Mouse (Mus musculus): ENCODE data around the gene Pcid2. TPM values are rescaled to one million over a fixed set of nuclear protein-coding genes. Genes with fewer than 3 reads are reported as not detected.
"Not testable (repeated sequence)": the region's sequence is repeated elsewhere in the genome, so short reads cannot be mapped to it uniquely, and the experiment has no call there.

Pcid2 gene
- polyA plus RNA-seq (2014; fragmentation: Nextera tagmentation; extraction: Ambion mirVana), result 51.5 and 58.3 TPM in 2 replicates

GRCm38 (mm10) chr8:13105087-13105881 is at the start of gene Pcid2, which contains the start of gene Cul4a:
Gene Pcid2 (minus strand): TSS chr8:13105459.
Gene Cul4a (plus strand): TSS chr8:13105621.
- H3K4me2 ChIP-seq, result peak within 1 kb of the TSS; percentile 67
- H3K4me1 ChIP-seq (ENCODE audit: control insufficient read depth, insufficient read depth, low read length), result peaks cover 14% of the 10 kb centered on the region
- no peaks in the 10 kb centered on the region for H3K36me3 ChIP-seq (ENCODE audit: control insufficient read depth, insufficient read depth, low read length)
- H3K9ac ChIP-seq (ENCODE audit: low read length), result peak within 1 kb of the TSS; percentile 94
- ATAC-seq (ENCODE audit: low FRiP score) (peak; percentile 97), DNase-seq (ENCODE audit: low spot score, missing footprints) (peak; percentile 99)
- H3K27ac ChIP-seq (ENCODE audit: low read depth, low read length), result peak within 1 kb of the TSS; percentile 56
- H3K27me3 ChIP-seq (ENCODE audit: control insufficient read depth, insufficient read depth, low read length), result no peaks in the 10 kb centered on the region
- WGBS, result under 1% methylated on average over 78 of the region's 87 CpGs
- H3K4me3 ChIP-seq (ENCODE audit: low read depth, low read length), result peak within 1 kb of the TSS; percentile 96
- no peaks in the 10 kb centered on the region for H3K9me3 ChIP-seq (ENCODE audit: control insufficient read depth, low read length)

- DNase-seq (ENCODE audit: low spot score, missing footprints), result peak; percentile 69
- no peaks in the 10 kb centered on the region for H3K36me3 ChIP-seq (ENCODE audit: control insufficient read depth, insufficient read depth, low read length)
- peaks cover 3% of the 10 kb centered on the region; the same call in 1 of the 2 replicates for H3K4me1 ChIP-seq (ENCODE audit: control insufficient read depth, insufficient read depth, low read length)
- H3K27ac ChIP-seq (ENCODE audit: low read depth, low read length), result no peak overlapping the region
- 83% methylated on average over 9 of the region's 9 CpGs for WGBS
- no peak overlapping the region for H3K4me3 ChIP-seq (ENCODE audit: low read depth, low read length)
- H3K4me2 ChIP-seq, result no peak overlapping the region
- H3K27me3 ChIP-seq (ENCODE audit: control insufficient read depth, insufficient read depth, low read length), result no peaks in the 10 kb centered on the region
- H3K9ac ChIP-seq (ENCODE audit: low read length), result no peak overlapping the region
- no peaks in the 10 kb centered on the region for H3K9me3 ChIP-seq (ENCODE audit: control insufficient read depth, low read length)
- no peak for ATAC-seq (ENCODE audit: low FRiP score)
Observed at GRCm38 (mm10) chr8:13154099-13154498, 48.8 kb upstream of the Pcid2 start.

- DNase-seq (ENCODE audit: low spot score, missing footprints), result peak; percentile 53
- 85% methylated on average over 2 of the region's 2 CpGs for WGBS
Observed at GRCm38 (mm10) chr8:13150929-13151328, 45.7 kb upstream of the Pcid2 start.

GRCm38 (mm10) chr8:13149866-13150265 is 44.6 kb upstream of the Pcid2 start:
- Histone ChIP-seq H3K9me3 (ENCODE audit: control insufficient read depth, low read length) (no peaks in the 10 kb centered on the region), H3K27ac (ENCODE audit: low read depth, low read length) (no peak overlapping the region), H3K4me3 (ENCODE audit: low read depth, low read length) (no peak overlapping the region), H3K27me3 (ENCODE audit: control insufficient read depth, insufficient read depth, low read length) (no peaks in the 10 kb centered on the region), H3K4me2 (no peak overlapping the region), H3K4me1 (ENCODE audit: control insufficient read depth, insufficient read depth, low read length) (no peaks in the 10 kb centered on the region), H3K36me3 (ENCODE audit: control insufficient read depth, insufficient read depth, low read length) (peaks cover 6% of the 10 kb centered on the region; the same call in 1 of the 2 replicates), H3K9ac (ENCODE audit: low read length) (no peak overlapping the region)
- 69% methylated on average over 5 of the region's 5 CpGs for WGBS
- ATAC-seq (ENCODE audit: low FRiP score) (no peak), DNase-seq (ENCODE audit: low spot score, missing footprints) (peak; percentile 61)

More at GRCm38 (mm10) chr8:13150929-13151328, 45.7 kb upstream of the Pcid2 start:
- ATAC-seq (ENCODE audit: low FRiP score), result no peak
- no peak overlapping the region for H3K4me2 ChIP-seq
- H3K9me3 ChIP-seq (ENCODE audit: control insufficient read depth, low read length), result no peaks in the 10 kb centered on the region
- peaks cover 2% of the 10 kb centered on the region; the same call in 1 of the 2 replicates for H3K36me3 ChIP-seq (ENCODE audit: control insufficient read depth, insufficient read depth, low read length)
- no peak overlapping the region for H3K4me3 ChIP-seq (ENCODE audit: low read depth, low read length)
- no peaks in the 10 kb centered on the region for H3K4me1 ChIP-seq (ENCODE audit: control insufficient read depth, insufficient read depth, low read length)
- H3K27me3 ChIP-seq (ENCODE audit: control insufficient read depth, insufficient read depth, low read length), result no peaks in the 10 kb centered on the region
- H3K9ac ChIP-seq (ENCODE audit: low read length), result no peak overlapping the region
- no peak overlapping the region for H3K27ac ChIP-seq (ENCODE audit: low read depth, low read length)

GRCm38 (mm10) chr8:13149287-13149686 is 44.0 kb upstream of the Pcid2 start:
- H3K9me3 ChIP-seq (ENCODE audit: control insufficient read depth, low read length), result no peaks in the 10 kb centered on the region
- H3K4me2 ChIP-seq, result no peak overlapping the region
- H3K36me3 ChIP-seq (ENCODE audit: control insufficient read depth, insufficient read depth, low read length), result peaks cover 10% of the 10 kb centered on the region
- H3K27ac ChIP-seq (ENCODE audit: low read depth, low read length), result no peak overlapping the region
- H3K9ac ChIP-seq (ENCODE audit: low read length), result no peak overlapping the region
- no peak overlapping the region for H3K4me3 ChIP-seq (ENCODE audit: low read depth, low read length)
- DNase-seq (ENCODE audit: low spot score, missing footprints), result peak; percentile 78
- H3K27me3 ChIP-seq (ENCODE audit: control insufficient read depth, insufficient read depth, low read length), result no peaks in the 10 kb centered on the region
- 90% methylated on average over 2 of the region's 2 CpGs for WGBS
- H3K4me1 ChIP-seq (ENCODE audit: control insufficient read depth, insufficient read depth, low read length), result no peaks in the 10 kb centered on the region
- ATAC-seq (ENCODE audit: low FRiP score), result no peak

GRCm38 (mm10) chr8:13148476-13148875 is 43.2 kb upstream of the Pcid2 start:
- no peak overlapping the region for H3K4me2 ChIP-seq
- H3K27ac ChIP-seq (ENCODE audit: low read depth, low read length), result no peak overlapping the region
- DNase-seq (ENCODE audit: low spot score, missing footprints) (no peak), ATAC-seq (ENCODE audit: low FRiP score) (no peak)
- no peaks in the 10 kb centered on the region for H3K27me3 ChIP-seq (ENCODE audit: control insufficient read depth, insufficient read depth, low read length)
- peaks cover 13% of the 10 kb centered on the region for H3K36me3 ChIP-seq (ENCODE audit: control insufficient read depth, insufficient read depth, low read length)
- H3K9ac ChIP-seq (ENCODE audit: low read length), result no peak overlapping the region
- H3K4me3 ChIP-seq (ENCODE audit: low read depth, low read length), result no peak overlapping the region
- no peaks in the 10 kb centered on the region for H3K4me1 ChIP-seq (ENCODE audit: control insufficient read depth, insufficient read depth, low read length)
- WGBS, result 95% methylated on average over 2 of the region's 2 CpGs
- H3K9me3 ChIP-seq (ENCODE audit: control insufficient read depth, low read length), result no peaks in the 10 kb centered on the region

GRCm38 (mm10) chr8:13141681-13142080 is 36.4 kb upstream of the Pcid2 start:
- no peak overlapping the region for H3K27ac ChIP-seq (ENCODE audit: low read depth, low read length)
- H3K9me3 ChIP-seq (ENCODE audit: control insufficient read depth, low read length), result no peaks in the 10 kb centered on the region
- H3K9ac ChIP-seq (ENCODE audit: low read length), result no peak overlapping the region
- no peak overlapping the region for H3K4me2 ChIP-seq
- H3K27me3 ChIP-seq (ENCODE audit: control insufficient read depth, insufficient read depth, low read length), result no peaks in the 10 kb centered on the region
- no peaks in the 10 kb centered on the region for H3K4me1 ChIP-seq (ENCODE audit: control insufficient read depth, insufficient read depth, low read length)
- ATAC-seq (ENCODE audit: low FRiP score) (no peak), DNase-seq (ENCODE audit: low spot score, missing footprints) (peak; percentile 54)
- no peak overlapping the region for H3K4me3 ChIP-seq (ENCODE audit: low read depth, low read length)
- WGBS, result 94% methylated on average over 5 of the region's 5 CpGs
- peaks cover 53% of the 10 kb centered on the region for H3K36me3 ChIP-seq (ENCODE audit: control insufficient read depth, insufficient read depth, low read length)

GRCm38 (mm10) chr8:13139641-13140182 is 34.5 kb upstream of the Pcid2 start:
- Histone ChIP-seq H3K9ac (ENCODE audit: low read length) (no peak overlapping the region), H3K4me2 (no peak overlapping the region), H3K27me3 (ENCODE audit: control insufficient read depth, insufficient read depth, low read length) (no peaks in the 10 kb centered on the region), H3K36me3 (ENCODE audit: control insufficient read depth, insufficient read depth, low read length) (peaks cover 49% of the 10 kb centered on the region), H3K4me1 (ENCODE audit: control insufficient read depth, insufficient read depth, low read length) (no peaks in the 10 kb centered on the region), H3K9me3 (ENCODE audit: control insufficient read depth, low read length) (no peaks in the 10 kb centered on the region), H3K4me3 (ENCODE audit: low read depth, low read length) (no peak overlapping the region), H3K27ac (ENCODE audit: low read depth, low read length) (no peak overlapping the region)
- DNase-seq (ENCODE audit: low spot score, missing footprints), result peak; percentile 44
- ATAC-seq (ENCODE audit: low FRiP score), result no peak
- WGBS, result 96% methylated on average over 6 of the region's 6 CpGs

- DNase-seq (ENCODE audit: low spot score, missing footprints), result peak; percentile 89
- 80% methylated on average over 9 of the region's 9 CpGs for WGBS
- H3K27ac ChIP-seq (ENCODE audit: low read depth, low read length), result not testable (repeated sequence)
Observed at GRCm38 (mm10) chr8:13132220-13132619, 27.0 kb upstream of the Pcid2 start.

More at GRCm38 (mm10) chr8:13132220-13132619, 27.0 kb upstream of the Pcid2 start:
- not testable (repeated sequence) for H3K27me3 ChIP-seq (ENCODE audit: control insufficient read depth, insufficient read depth, low read length); ATAC-seq (ENCODE audit: low FRiP score); H3K4me3 ChIP-seq (ENCODE audit: low read depth, low read length); H3K4me2 ChIP-seq; H3K9ac ChIP-seq (ENCODE audit: low read length); H3K9me3 ChIP-seq (ENCODE audit: control insufficient read depth, low read length); H3K4me1 ChIP-seq (ENCODE audit: control insufficient read depth, insufficient read depth, low read length)
- H3K36me3 ChIP-seq (ENCODE audit: control insufficient read depth, insufficient read depth, low read length), result peaks cover 22% of the 10 kb centered on the region

Measured in midbrain, embryonic 11.5 days (tissue).